Mouse (Mus musculus) heart, postnatal 25 days (tissue): ENCODE data around the gene Sh3d19. TPM values are rescaled to one million over a fixed set of nuclear protein-coding genes. Genes with fewer than 3 reads are reported as not detected.
"Not testable (repeated sequence)": the region's sequence is repeated elsewhere in the genome, so short reads cannot be mapped to it uniquely, and the experiment has no call there.

Experiments
- DNase-seq: peaks from one replicate; pipeline ENCODE4 v3.0.0; 2022; ENCODE audit warnings: low spot score
- intact Hi-C: fragments of 180-260 bp; cut with DNase I; formaldehyde crosslinking; loops from one replicate; pipeline ENCODE4 v1.15.1; 2025
- total RNA-seq, 2 experiments: library from RNA; stranded (reverse); gene quantifications; 2 replicates each; pipeline ENCODE4 v1.2.3; 2021

Sh3d19 gene
- total RNA-seq, 2 experiments from 2014 or later: 25.4 to 29.6 TPM

- DNase-seq: no peak
- intact Hi-C loops: no loop called here
Measured at GRCm38 (mm10) chr3:86072066-86072465, 101.2 kb downstream of the Sh3d19 start.

GRCm38 (mm10) chr3:86072889-86073288 lies 102.0 kb downstream of the Sh3d19 start:
- intact Hi-C loops: no loop called here
- no peak for DNase-seq

- intact Hi-C loops: no loop called here
- DNase-seq: no peak
Measured at GRCm38 (mm10) chr3:86075593-86075992, 104.7 kb downstream of the Sh3d19 start.

DNA sequence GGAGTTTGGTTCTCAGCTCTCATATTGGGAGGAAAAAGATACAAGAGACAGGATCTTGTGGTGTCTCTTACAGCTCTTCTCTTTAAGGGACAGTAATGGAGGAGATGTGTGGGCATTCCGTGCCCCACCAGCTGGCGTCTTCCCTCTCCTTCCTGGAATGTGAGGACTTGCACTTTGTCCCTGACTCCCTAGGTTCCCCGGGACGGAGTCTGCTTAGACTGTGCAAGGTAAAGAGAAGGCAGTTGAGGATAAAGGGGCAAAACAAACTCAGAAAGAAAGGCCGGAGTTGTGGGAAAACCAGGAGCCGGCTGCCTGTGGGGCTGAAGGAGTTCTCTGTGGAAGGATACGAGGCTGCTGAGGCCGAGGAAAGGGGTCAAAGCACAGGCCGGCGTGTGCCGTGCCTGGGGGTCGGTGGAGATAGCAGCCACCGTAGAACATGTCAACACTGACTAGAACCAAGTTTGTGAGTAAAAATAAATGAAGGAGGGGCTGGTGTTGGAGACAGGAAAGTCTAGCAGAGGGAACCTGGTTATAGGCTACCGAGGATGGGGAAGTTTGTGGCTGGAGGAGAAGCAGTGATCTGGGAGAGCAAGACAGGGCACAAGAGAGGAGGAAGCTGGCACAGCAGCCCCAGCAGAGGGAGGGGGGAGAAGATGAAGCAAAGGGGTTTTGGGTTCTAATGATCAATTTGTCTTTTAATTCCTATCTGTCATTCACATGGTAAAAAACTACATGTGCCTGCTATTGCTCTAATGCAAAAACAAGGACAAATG lies 105.8 kb downstream of the Sh3d19 start:
- no peak for DNase-seq
- intact Hi-C loops: no loop called here

DNA sequence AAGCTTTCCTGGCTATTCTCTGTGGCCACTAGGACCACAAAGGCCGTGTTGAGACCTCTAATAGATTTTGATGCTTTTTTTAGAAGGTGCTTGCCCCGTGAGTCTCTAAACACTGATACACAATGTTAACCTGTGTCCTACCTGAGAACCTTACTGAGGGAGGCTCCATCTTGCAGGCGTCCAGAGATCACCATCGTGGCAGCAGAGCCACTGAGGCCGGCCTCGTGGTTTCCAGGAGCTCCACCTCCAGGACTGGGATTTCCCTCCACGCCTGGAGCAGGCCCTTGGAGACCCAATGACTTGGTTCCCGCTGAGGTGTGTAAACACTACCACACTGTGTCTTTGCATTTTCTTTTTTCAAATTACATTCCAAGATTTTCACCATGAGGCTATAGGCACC lies 112.1 kb downstream of the Sh3d19 start:
- intact Hi-C loops: no loop called here
- no peak for DNase-seq

DNA sequence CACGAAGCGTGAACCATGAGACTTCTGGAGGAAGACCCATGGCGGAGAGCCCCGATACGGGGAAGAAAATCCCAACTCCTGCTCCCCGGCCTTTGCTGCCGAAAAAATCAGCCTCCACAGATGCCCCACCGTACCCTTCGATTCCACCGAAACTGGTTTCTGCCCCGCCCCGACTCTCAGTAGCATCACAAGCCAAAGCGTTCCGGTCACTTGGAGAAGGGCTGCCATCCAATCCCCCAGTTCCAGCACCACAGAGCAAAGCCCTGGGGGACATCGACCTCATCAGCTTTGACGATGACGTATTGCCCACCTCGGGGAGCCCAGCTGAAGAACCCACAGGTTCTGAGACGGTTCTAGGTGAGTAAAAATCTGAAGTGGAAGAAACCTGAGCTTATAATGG lies 114.1 kb downstream of the Sh3d19 start:
- no peak for DNase-seq
- intact Hi-C loops: no loop called here

DNA sequence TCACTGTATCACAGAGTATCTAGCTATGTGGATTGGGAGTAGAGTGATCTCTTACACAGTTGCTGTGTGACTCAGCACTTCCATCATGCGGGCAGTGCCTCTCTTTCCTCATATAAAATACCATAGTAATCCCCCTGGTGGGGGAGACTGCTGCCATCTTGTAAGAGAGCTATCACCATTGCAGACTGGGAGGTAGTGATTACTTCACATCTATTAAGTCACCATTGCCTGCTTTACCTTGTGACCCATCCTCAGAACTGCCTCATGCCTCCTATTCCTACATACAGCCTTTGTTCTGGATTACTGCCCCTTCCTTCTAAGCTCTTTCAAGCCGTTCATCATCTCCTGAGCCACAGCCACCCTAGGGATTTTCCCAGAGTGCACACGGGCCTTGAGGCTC lies 117.0 kb downstream of the Sh3d19 start:
- intact Hi-C loops: no loop called here
- DNase-seq: no peak

- intact Hi-C loops: no loop called here
Measured at GRCm38 (mm10) chr3:86093213-86093845, 122.4 kb downstream of the Sh3d19 start.

GRCm38 (mm10) chr3:86093907-86094306 lies 123.0 kb downstream of the Sh3d19 start:
- intact Hi-C loops: no loop called here
- DNase-seq: no peak

More at GRCm38 (mm10) chr3:86093213-86093845, 122.4 kb downstream of the Sh3d19 start:
- DNase-seq: no peak

GRCm38 (mm10) chr3:86101956-86102355 lies 131.0 kb downstream of the Sh3d19 start:
- DNase-seq: no peak
- intact Hi-C loops: no loop called here

DNA sequence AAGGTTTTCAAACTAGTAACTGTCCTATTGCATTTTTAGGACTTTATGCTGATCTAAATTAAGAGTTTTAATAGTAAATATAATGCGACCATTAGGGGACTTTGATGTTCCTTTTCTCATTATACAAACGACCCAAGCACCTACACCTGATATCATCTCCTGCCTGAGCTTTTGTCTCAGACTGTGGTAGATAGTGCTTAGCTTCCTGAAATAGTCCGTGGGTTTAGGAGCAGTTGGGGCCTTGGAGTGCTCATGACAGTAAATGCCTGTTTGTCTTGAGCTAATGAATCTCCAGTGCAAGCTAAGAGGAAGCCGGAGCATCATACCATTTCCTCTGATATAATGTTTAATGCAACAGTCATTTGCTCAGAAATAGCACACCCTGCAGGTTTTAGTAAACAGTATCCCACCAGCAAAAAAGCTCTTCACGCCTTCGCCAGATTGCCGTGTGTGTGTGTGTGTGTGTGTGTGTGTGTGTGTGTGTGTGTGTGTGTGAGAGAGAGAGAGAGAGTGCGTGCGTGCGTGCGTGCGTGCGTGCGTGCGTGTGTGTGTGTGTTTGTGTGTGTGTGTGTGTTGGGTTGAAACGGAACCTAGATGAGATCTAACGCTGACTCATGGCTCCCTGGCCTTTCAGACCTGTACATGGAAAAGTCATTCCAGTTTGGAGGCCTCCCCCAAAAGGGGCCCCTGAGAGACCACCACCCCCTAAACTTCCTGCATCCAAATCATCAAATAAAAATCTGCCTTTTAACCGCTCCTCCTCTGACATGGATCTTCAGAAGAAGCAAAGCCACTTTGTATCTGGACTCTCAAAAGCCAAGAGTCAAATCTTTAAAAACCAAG lies 132.8 kb downstream of the Sh3d19 start:
- intact Hi-C loops: no loop called here
- no peak for DNase-seq

DNA sequence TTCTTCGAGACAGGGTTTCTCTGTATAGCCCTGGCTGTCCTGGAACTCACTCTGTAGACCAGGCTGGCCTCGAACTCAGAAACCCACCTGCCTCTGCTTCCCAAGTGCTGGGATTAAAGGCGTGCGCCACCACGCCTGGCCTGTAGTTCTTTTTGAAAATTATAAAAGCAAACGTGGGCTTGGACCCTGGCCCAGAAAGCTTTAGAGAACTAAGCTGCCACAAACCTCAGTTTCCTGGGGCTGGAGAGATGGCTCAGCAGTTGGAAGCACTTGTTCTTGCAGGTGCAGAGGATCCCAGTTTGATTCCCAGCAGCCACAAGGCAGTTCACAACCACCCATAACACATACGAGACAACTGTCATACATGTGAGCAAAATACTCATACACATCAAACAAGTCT lies 133.5 kb downstream of the Sh3d19 start:
- DNase-seq, intact Hi-C loops: not testable (repeated sequence)

DNA sequence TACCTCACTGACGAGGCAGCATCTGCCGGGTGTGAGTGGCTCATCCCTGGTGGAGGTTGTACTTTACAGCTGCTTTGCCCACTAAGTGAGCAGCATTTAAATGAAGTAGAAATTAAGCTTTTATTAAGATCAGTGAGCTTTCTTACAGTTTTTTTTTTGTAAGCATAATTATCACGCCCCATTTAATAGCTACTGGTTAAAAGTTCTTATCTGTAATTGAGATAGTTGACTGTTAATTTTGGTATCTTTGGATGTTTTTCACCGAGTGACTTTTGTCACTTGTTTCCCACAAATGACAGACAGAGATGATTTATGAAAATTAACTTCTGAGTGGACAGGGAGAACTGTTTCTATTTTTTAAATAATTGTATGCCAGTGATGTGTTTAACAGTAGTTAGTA lies 134.0 kb downstream of the Sh3d19 start:
- intact Hi-C loops: no loop called here
- no peak for DNase-seq

DNA sequence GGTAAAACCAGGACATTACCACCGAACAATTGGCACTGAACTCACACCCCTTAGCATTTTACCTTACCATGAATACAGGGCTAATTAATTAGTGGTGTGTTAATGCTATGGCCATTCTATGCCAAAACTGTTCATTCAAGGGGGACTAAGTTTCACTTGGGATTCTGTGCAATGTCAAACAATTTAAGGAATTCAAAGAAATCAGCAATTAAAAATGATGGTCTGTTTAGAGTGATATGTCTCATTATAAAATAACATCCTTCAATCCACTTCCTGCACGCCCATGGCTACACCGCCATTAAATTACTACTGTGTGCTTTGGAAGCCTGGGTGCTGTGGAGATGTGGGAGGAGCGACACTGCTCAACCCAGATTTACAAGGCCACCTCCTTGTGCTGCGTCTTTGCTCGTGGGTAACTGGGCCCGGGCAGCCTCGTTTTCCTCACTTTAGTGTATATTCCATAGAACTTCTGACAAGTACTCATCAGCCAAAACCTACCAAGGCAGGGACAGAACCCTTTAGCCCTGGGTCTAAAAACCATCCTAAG lies 135.2 kb downstream of the Sh3d19 start:
- intact Hi-C loops: no loop called here
- no peak for DNase-seq

DNA sequence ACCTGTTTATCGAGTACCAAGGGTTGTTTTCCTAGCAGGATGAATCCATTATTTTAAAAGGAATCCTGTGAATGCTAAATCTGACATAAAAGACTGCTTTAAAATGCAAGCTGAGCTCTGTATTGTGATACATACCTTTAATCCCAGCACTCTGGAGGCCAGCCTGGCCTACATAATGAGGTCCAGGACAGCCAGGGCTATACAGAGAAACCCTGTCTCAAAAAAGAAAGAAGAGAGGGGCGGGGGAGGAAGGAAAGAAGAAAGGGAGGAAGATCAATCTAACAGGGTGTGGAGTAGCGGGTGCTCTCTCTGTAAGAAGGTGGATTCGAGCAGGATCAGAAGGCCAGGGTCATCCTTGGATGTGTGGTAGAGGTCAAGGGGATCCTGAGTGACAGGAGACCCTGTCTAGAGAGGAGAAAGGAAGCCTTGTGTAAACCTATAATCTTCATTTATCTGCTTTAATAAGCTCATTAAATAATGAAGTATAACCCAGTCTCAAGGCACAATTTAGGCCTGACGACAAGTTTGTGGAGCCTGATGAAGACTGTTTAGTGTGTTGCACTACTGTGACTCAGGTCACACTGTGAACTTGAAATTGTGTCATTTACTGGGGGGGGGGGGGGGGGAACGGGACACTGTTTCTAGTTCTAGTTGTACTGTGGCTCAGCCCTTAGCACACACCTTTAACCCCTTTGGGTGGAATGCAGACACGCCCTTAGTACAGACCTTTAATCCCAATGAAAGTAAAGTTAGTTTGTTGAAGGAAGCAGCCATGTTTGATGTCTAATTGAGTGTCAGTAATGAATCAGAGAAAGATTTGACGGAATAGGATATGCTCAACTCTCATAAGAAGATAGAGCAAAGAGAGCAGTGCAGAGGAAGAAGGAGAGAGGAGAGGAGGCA lies 137.0 kb downstream of the Sh3d19 start:
- no peak for DNase-seq
- intact Hi-C loops: no loop called here

GRCm38 (mm10) chr3:86108576-86108975 lies 137.7 kb downstream of the Sh3d19 start:
- intact Hi-C loops: no loop called here
- DNase-seq: no peak

- no peak for DNase-seq
- intact Hi-C loops: no loop called here
Measured at GRCm38 (mm10) chr3:86109099-86109498, 138.2 kb downstream of the Sh3d19 start.

DNA sequence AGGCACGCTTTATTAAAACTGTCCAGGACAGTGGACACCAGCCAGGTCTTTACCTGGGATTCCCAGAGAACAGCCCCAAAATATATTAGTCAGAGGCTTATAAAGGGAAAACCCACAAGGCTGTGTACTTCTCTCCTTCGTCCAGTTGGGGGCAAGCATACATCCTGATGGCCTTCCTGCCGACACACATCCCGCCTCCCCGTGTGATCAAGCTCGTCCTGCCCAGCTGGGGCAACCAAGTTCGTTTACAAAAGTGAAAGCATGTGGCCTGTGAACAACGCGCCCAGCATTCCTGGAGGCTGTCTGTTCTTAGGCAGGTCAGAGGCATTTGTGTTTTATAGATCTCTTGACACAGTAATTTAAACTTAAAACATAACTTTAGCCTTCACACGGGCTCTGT lies 139.2 kb downstream of the Sh3d19 start:
- intact Hi-C loops: loop anchor here (5.0 kb wide), 1 partner anchor 183 kb away; no protein-coding TSS in a partner anchor
- DNase-seq: no peak

DNA sequence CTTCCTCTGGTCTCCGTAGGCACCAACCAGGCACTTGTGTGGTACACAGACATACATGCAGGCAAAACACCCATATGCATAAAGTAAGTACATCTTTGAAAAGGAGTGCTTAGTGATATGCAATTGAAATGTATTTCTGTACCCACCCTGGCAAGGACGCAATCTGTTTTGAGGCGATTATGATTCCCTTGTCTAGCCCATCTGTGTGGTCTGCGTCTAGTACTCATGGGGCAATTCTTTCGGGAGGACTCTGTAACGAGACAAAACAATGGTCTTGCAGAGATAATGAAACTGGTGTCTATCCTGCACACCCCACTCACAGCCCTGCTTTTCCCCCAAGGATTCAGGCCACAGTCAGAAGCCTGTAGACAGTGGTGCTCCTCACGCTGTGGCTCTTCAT lies 141.9 kb downstream of the Sh3d19 start:
- intact Hi-C loops: loop anchor here (5.0 kb wide), 1 partner anchor 185 kb away; no protein-coding TSS in a partner anchor
- DNase-seq: no peak
